Mouse (Mus musculus): ENCODE measurements around the gene Ccdc185. TPM values are rescaled to one million over a fixed set of nuclear protein-coding genes. Genes with fewer than 3 reads are reported as not detected.

Gene Ccdc185
- polyA plus RNA-seq, 1 experiment, result not detected

DNA sequence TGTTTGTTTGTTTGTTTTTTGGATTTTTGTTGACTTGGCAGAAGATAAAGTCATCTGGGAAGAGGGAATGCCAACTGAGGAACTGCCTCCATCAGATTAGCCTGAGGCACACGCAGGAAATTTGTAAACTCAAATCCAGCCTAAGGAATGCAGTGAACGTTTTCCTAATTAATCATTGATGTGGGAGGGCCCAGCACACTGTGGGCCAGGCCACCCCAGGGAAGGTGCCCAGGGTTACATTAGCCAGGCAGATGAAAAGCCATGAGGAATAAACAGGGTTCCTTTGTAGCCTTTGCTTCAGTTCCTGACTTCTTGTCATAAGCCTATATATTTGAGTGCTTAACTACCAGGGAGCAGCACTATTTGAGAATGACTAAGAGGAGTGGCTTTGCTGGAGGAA lies 44.1 kb downstream of the Ccdc185 start:
- Histone ChIP-seq H3K4me3 (ENCODE audit: insufficient read depth, low read depth, low read length) (no peak overlapping the region), H3K4me1 (ENCODE audit: control insufficient read depth, insufficient read depth, insufficient read length, low read length) (no peaks in the 10 kb centered on the region), H3K27ac (replicated peaks; ENCODE audit: low read depth, low read length) (no peak overlapping the region)

DNA sequence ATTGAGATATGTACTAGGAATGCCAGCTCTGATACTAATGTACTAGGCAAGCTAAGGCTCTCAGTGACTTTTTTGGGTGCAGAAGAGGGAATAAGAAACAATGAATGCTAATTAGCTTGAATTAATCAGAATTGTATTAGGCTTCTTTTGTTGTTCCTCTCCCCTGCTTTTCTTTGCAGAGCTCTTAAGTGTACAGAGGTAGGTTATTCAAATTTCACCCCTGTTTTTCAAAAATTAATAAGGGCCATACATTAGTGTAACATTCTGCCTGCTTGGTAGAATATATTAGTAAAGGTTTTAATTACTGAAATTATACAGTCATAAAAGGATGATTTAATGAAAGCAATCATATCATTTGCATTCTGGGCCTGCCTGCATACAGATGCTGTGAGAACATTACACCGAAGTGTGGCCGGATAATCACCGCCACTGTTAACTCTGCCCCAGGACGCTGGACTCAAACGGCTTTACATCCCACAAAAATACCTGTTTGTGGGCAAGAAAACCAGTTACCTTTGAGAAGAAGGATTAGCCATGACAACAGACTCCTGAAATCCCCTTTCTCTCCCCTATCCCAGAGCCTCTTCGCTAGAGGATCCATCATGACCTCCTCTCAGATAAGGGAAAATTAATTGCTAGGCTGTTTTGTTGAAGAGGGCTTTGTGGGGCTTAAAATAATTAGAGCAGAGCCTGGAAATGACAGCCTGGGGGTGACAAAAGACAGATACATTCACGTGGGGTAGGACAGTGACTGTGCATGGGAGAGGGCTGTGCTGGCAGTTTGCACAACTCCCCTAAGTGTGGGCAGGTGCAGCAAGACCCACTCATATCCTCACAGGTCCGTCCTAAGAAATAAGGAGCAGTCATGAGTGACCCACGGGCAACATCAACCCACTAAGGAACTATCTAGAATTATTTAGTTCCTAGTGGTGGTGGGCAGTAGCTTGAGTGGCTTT lies 49.3 kb downstream of the Ccdc185 start:
- no peaks in the 10 kb centered on the region for H3K4me1 ChIP-seq (ENCODE audit: control insufficient read depth, insufficient read depth, insufficient read length, low read length)
- no peak overlapping the region for H3K27ac ChIP-seq (replicated peaks; ENCODE audit: low read depth, low read length)
- H3K4me3 ChIP-seq (ENCODE audit: insufficient read depth, low read depth, low read length), result no peak overlapping the region

Other genes with a start within 250 kb of the Ccdc185 start
- 108 and 113 TPM in 2 replicates for gene Capn2, start 231.6 kb downstream of the Ccdc185 start, polyA plus RNA-seq (2012; ENCODE audit: insufficient read depth, insufficient read length, missing spikeins)
- not detected in 2 replicates for gene Capn8, start 184.2 kb downstream of the Ccdc185 start, polyA plus RNA-seq (2012; ENCODE audit: insufficient read depth, insufficient read length, missing spikeins)
- not detected in 2 replicates for gene Susd4, start 14.7 kb upstream of the Ccdc185 start, polyA plus RNA-seq (2012; ENCODE audit: insufficient read depth, insufficient read length, missing spikeins)
- 4.6 and 9.2 TPM in 2 replicates for gene Tlr5, start 205.6 kb upstream of the Ccdc185 start, polyA plus RNA-seq (2012; ENCODE audit: insufficient read depth, insufficient read length, missing spikeins)

Data from brown adipose tissue, adult 24 weeks (tissue).